Mouse (Mus musculus): ENCODE measurements around the gene Pde10a.
A peak's percentile ranks its signal among the peaks of the same experiment; 100 is the strongest.

The Pde10a gene

GRCm38 (mm10) chr17:8847558-8847957 lies 322.4 kb downstream of the Pde10a start:
- no peak for DNase-seq

GRCm38 (mm10) chr17:8851846-8852245 lies 326.7 kb downstream of the Pde10a start:
- no peak for DNase-seq

GRCm38 (mm10) chr17:8856430-8857371 lies 331.5 kb downstream of the Pde10a start:
- DNase-seq, result peak; percentile 99

GRCm38 (mm10) chr17:8858636-8859421 lies 333.7 kb downstream of the Pde10a start:
- DNase-seq, result no peak

- DNase-seq, result peak; percentile 85
Measured at GRCm38 (mm10) chr17:8859489-8859888, 334.3 kb downstream of the Pde10a start.

- peak; percentile 93 for DNase-seq
Measured at GRCm38 (mm10) chr17:8864638-8865497, 339.7 kb downstream of the Pde10a start.

- peak; percentile 90 for DNase-seq
Measured at GRCm38 (mm10) chr17:8867331-8868237, 342.4 kb downstream of the Pde10a start.

GRCm38 (mm10) chr17:8869287-8869686 lies 344.1 kb downstream of the Pde10a start:
- DNase-seq, result peak; percentile 82

GRCm38 (mm10) chr17:8870848-8871247 lies 345.7 kb downstream of the Pde10a start:
- peak; percentile 88 for DNase-seq

- peak; percentile 74 for DNase-seq
Measured at GRCm38 (mm10) chr17:8871396-8871795, 346.2 kb downstream of the Pde10a start.

- peak; percentile 97 for DNase-seq
Measured at GRCm38 (mm10) chr17:8871997-8872593, 346.9 kb downstream of the Pde10a start.

- no peak for DNase-seq
Measured at GRCm38 (mm10) chr17:8872611-8873010, 347.4 kb downstream of the Pde10a start.

GRCm38 (mm10) chr17:8878056-8878455 lies 352.9 kb downstream of the Pde10a start:
- no peak for DNase-seq

- peak; percentile 62 for DNase-seq
Measured at GRCm38 (mm10) chr17:8881711-8882110, 356.5 kb downstream of the Pde10a start.

GRCm38 (mm10) chr17:8884691-8885090 lies 359.5 kb downstream of the Pde10a start:
- DNase-seq, result peak; percentile 56

GRCm38 (mm10) chr17:8885830-8886229 lies 360.7 kb downstream of the Pde10a start:
- DNase-seq, result peak; percentile 84

GRCm38 (mm10) chr17:8888105-8888504 lies 362.9 kb downstream of the Pde10a start:
- peak; percentile 89 for DNase-seq

- DNase-seq, result peak; percentile 74
Measured at GRCm38 (mm10) chr17:8888639-8889038, 363.5 kb downstream of the Pde10a start.

GRCm38 (mm10) chr17:8892193-8892985 lies 367.2 kb downstream of the Pde10a start:
- peak; percentile 62 for DNase-seq

- DNase-seq, result peak; percentile 85
Measured at GRCm38 (mm10) chr17:8895991-8896390, 370.8 kb downstream of the Pde10a start.
